Mouse (Mus musculus) right cerebral cortex, postnatal 4 days (tissue): Measurements from ENCODE around the gene Osbpl7.
A peak's percentile ranks its signal among the peaks of the same experiment; 100 is the strongest.

Experiments
- DNase-seq: peaks from one replicate; pipeline ENCODE4 v3.0.0-alpha.2; 2022

The Osbpl7 gene

DNA sequence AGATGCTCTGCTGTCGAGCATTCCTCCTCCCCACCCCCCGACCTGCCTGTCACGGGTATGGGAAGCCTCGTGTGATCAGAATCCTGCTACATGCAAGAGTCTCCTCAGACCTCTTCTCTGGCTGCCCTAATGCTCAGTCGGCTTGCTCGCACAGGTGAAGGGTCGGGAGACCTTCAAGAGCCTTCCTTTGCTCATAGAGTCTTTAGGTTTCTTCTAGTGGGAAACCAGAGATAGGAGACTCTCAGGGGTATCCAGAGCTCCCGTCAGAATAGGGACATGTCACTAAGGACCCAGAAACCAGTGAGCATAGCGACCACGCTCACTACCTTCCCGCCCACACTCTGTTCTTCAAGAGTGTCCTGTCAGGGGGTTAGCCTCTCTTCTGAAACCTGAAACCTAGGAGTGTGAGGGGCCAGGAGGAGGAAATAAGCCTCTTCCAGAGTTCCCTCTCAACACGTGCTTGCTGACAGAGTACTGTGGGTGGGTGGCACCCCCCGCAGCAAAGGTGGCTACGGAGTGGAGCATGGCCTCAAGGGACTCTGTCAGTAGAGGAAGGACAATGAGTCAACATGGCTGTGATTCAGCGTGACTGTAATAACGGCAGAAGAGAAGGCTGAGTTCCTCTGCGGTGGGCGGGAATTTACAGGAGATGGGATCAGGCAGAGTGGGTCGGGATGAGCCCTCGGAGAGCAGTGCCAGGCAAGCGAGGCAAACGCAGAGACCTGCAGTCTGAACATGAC is 33.1 kb downstream of the Osbpl7 start:
- DNase-seq: no peak

DNA sequence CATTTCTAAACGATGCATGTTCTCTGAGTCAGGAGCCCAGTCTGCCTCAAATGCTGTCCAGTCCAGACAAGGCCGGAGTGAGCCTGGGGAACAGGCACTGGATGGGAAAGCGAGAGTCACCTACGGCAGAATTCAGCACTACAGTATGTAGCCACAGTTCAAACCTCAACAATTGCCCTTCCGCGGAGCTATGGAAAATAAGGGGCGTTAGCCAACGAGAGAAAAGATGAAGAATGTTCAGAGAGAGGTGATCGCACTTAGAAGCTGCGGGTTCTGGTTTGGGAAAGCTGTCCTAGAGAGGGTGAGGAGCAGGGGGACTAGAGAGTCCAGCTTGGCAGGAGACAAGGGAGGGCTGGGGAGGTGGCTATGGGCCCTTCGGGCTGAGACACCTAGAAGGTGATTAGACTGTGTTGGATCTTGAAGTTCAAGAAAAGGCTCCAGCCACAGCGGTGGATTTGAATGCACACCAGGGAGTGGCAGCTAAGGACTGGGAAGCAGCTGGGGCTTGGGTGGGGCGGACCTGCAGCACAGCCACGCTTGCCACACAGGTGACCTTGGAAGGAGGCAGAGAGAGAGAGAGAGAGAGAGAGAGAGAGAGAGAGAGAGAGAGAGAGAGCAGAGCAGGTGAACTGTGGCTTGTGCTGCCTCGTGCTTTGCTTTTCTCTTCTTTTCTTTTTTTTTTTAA is 34.5 kb downstream of the Osbpl7 start:
- DNase-seq: no peak

DNA sequence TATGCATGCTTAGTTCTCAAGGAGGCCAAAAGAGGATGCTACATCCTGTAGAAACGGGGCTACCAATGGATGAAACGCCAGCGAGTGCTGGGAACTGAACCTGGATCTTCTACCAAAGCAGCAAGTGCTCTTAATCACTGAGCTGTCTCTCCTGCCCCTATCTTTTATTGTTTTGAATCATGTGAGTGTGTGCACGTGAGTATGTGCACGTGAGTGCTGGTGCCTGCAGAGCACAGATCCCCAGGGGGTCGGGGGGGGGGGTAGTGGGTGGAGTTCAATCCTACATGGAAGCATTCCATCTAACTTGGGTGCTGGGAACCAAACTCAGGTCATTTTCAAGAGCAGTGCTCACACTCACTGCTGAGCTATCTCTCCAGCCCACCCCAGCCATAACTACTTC is 35.9 kb downstream of the Osbpl7 start:
- DNase-seq: no peak

DNA sequence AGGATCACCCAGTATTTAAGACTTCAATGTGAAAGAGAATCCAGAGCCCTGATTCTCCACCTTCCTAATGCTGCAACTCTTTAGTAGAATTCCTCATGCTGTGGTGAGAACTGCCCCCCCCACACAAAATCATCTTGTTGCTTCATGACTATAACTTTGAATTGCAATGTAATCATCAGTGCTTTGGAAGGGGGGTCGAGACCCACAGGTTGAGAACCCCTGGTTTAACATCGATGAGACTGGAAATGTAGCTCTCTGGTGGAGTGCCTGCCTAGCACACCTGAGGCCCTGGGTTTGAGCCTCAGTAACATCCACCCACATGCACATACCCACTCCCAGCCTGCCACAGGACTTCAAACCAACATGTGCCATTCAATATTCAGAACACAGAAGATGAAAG is 44.2 kb downstream of the Osbpl7 start:
- DNase-seq: no peak

DNA sequence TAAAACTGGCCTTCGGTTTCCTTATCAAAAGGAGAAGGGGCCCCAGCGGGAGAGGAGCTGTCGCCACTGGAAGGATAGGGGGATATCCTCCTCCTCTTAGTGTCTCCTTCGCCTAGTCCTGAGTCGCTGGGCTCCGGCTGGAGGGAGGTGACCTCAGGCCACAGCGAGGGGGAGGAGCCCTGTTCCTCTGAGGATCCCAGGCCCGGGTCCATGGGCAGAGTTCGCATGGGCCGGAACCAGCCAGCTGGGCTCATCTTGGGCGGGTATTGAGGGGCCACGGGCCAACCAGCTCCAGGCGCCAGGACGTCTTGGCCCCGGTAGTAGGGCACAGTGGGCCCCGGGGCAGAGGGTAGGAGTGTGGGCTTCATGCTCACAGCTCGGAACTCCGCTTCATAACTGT is 48.4 kb downstream of the Osbpl7 start:
- DNase-seq: no peak

DNA sequence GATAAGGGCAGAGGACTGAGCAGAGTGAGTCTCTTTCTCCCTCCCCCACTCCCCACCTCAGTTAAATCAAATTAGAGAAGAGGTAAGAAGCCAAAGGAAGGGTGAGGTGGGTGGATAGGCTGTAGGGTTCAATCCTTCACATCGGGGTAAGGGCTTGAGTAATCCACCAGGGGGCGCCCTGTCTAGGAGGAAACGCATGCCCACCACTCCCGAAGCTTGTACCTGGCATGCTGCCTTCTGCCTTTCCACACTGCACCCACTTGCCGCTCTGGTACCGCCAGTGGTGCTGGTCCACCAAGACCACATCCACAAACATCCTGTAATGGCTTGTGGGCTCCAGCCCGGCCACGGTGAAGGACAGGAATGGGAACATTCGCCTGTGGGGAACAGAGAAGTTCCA is 51.3 kb downstream of the Osbpl7 start:
- peak; percentile 75 for DNase-seq

DNA sequence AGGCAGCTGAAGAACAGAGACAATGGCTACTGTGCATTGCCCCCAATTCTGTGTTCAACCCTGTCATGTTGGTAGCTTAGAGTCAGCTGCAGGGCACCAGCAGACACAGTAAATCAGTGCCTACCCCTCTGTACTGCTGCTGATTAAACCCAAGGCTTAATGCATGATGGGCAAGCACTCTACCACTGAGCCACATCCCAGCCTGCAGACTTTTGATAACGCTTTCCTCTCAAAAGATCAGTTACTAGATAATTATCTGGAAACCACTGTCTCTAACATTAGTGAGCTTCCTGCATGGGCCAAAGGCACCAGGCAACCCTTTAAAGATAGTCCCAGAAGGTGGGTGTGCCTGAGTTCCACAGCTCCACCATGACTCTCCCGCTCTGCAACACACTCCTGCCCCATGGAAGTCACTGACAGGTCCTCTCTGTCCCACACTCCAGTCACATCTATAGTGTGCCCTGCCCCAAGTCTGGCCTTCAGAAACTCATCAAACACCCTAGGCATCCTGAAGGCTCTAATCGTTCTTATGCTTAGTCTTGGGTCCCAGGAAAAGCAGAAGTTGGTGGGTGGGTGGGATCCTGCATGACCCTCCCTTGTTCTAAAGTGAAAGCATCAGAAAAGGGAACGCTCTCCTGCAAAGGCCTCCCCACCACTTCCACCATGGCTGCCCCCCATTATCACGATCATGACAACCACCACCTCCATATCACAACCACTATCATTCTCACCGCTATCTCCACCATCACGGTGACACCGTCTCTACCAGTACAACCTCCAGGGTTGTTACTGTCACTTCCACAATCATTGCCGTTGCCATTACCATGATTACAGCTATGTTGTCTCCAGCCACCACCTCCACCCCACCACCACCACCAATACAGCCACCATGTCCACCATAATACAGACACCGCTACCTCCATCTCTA is 53.0 kb downstream of the Osbpl7 start:
- no peak for DNase-seq

DNA sequence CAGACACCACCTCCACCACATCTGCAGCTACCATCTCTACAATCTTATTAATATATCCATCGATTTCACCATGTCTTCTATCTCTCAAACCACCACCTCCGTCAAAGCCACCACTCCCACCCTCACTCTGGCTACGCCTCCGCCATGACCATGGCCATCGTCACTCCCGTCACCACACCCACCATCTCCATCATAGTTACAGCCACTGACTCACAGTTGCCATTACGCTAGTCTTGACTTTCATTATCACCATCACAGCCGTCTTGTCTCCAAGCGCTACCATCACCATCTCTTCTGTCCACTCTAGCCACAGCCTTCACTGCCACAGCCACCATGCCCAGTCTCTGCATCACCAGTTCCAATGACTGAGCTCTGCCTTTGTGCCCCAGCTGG is 53.7 kb downstream of the Osbpl7 start:
- no peak for DNase-seq

DNA sequence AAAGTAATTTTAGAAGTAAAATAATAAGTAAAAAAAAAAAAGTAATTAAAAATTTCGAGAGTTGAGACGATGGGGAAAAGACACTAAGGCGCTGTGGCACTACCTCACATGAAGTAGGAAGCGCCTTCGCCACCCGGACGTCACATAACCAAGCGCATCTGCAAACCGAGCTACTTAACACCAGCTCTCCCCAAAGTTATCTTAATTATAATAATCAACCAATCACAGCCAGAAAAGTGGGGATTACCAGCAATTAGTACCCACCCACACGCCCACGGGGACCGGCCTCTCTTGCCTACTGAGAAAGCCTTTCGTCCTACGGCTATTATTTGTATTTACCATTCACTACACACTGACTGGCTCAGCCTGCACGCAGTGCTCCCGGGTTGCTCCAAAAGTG is 58.5 kb downstream of the Osbpl7 start:
- no peak for DNase-seq

DNA sequence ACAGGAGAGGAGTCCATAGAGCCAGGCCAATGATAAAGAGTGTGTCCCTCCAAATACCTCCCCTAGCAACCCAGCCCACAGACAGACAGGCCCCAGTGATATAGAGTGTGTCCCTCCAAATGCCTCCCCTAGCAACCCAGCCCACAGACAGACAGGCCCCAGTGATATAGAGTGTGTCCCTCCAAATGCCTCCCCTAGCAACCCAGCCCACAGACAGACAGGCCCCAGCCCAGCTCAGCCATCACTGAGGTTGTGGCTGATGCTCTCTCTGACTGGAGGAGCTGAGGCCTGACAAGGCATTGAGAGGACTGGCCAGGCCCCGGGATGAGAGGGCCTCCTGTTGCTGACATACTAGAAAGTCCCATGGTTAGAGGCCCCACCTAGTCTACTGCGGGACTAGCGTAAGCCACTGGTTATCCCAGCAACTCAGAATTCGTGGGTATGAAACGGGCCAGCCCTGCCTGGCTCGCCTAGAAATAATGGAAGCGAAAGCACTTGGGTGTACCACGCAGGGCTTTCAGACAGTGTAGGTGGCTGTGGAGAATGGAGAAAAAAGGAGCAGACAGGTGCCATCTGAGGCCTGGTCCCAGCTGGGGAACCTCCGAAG is 62.2 kb downstream of the Osbpl7 start:
- no peak for DNase-seq

DNA sequence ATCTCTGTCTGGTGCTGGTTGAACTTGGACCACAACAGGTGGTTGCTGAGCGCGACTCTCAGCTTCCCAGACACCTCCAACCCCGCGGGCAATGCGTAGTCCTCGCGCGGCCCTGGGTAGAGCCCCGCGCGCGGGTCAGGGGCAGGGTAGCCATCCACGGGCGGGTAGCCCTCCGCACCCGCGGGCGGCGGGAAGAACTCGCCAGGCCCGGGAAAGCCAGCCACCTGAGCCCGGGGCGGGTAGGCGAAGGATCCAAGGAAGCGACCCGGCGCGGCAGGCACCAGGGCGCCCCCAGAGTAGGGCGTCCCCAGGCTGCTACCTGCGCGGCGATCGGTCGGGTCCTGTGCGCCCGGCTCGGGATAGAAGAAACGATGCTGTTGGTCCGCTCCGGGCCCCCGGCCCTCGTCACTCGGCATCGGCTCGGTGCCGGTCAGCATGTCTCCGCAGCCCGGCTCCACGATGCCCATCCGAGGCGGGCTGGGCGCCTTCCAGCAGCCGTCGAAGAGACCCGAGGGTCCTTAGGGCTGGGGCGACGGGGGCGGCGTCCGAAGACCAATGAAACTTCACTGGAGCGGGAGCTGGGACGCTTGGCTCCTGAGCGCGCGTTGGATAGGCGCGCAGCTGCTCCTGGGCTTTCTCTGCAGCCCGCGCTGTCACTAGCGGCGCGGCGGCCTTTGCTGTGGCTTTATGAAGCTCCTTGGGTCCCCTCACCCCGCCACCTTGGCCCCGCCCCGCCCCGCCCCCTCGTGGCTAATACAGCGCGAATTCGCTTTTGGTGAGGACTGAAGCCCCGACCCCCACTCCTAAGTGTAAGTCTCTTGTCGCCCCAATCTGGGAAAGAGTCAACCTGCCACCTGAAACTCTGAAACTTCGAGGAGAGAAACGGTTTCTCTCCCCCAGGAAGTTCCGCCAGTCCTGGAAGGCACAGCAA is 64.5 kb downstream of the Osbpl7 start, which contains the start of gene Tbx21:
Tbx21 (minus strand) TSS at position 661 of the 931 bp plus-strand sequence.
- no peak for DNase-seq

DNA sequence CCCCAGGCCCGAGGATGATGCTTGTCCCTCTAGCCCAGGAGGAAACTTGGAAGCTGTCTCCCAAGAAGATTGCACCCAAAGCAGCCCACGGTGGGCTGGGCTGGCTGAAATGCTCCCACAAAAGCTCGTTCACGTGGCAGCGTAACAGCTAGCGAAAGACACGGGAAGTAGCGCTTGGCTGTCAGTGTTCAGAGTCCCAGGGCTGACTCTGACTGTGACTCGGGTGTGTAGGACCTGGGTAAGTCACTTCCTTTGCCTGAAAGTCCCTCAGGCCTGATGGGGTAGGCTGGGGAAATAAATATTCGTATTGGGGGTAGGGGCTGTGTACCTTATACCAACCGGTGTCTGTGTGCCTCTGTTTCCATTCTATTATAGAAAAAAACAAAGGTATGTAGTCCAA is 65.4 kb downstream of the Osbpl7 start:
- no peak for DNase-seq
